Mouse (Mus musculus): ENCODE data around the gene Gm49333. TPM values are rescaled to one million over a fixed set of nuclear protein-coding genes. Genes with fewer than 3 reads are reported as not detected.

The Gm49333 gene
- polyA plus RNA-seq, 1 experiment from 2014 or later, result not detected

- peaks cover 11% of the 10 kb centered on the region for H3K4me1 ChIP-seq (ENCODE audit: control insufficient read depth, insufficient read depth, low read length)
- H3K36me3 ChIP-seq (ENCODE audit: control insufficient read depth, insufficient read depth, low read length), result peaks cover 27% of the 10 kb centered on the region
- no peaks in the 10 kb centered on the region for H3K27me3 ChIP-seq (ENCODE audit: control insufficient read depth, insufficient read depth, low read length)
- ATAC-seq (ENCODE audit: low FRiP score, low TSS enrichment), result peak; percentile 98
- DNase-seq, result peak; percentile 97
- H3K9me3 ChIP-seq (ENCODE audit: control insufficient read depth, low read length), result no peaks in the 10 kb centered on the region
- peak overlapping the region; percentile 98 for H3K4me2 ChIP-seq (ENCODE audit: low read length)
- peak overlapping the region; percentile 93 for H3K4me3 ChIP-seq (replicated peaks; ENCODE audit: low read depth, low read length)
- WGBS, result under 1% methylated on average over 38 of the region's 38 CpGs
- H3K9ac ChIP-seq (replicated peaks; ENCODE audit: low read length), result peak overlapping the region; percentile 94
- H3K27ac ChIP-seq (replicated peaks; ENCODE audit: low read depth, low read length), result peak overlapping the region; percentile 87
These were observed 61.1 kb downstream of the Gm49333 start for GRCm38 (mm10) chr16:20672500-20672902.

- peak overlapping the region; percentile 93 for H3K4me3 ChIP-seq (replicated peaks; ENCODE audit: low read depth, low read length)
- H3K9ac ChIP-seq (replicated peaks; ENCODE audit: low read length), result peak overlapping the region; percentile 94
- ATAC-seq (ENCODE audit: low FRiP score, low TSS enrichment) (peak; percentile 84), DNase-seq (no peak)
- peak overlapping the region; percentile 87 for H3K27ac ChIP-seq (replicated peaks; ENCODE audit: low read depth, low read length)
- under 1% methylated on average over 75 of the region's 78 CpGs for WGBS
- H3K27me3 ChIP-seq (ENCODE audit: control insufficient read depth, insufficient read depth, low read length), result no peaks in the 10 kb centered on the region
- peaks cover 11% of the 10 kb centered on the region for H3K4me1 ChIP-seq (ENCODE audit: control insufficient read depth, insufficient read depth, low read length)
- peak overlapping the region; percentile 98 for H3K4me2 ChIP-seq (ENCODE audit: low read length)
- H3K36me3 ChIP-seq (ENCODE audit: control insufficient read depth, insufficient read depth, low read length), result peaks cover 34% of the 10 kb centered on the region
- H3K9me3 ChIP-seq (ENCODE audit: control insufficient read depth, low read length), result no peaks in the 10 kb centered on the region
These were observed 61.7 kb downstream of the Gm49333 start for GRCm38 (mm10) chr16:20672965-20673705.

GRCm38 (mm10) chr16:20673706-20674303 is 62.4 kb downstream of the Gm49333 start:
- Histone ChIP-seq H3K4me2 (ENCODE audit: low read length) (peak overlapping the region; percentile 98), H3K9ac (replicated peaks; ENCODE audit: low read length) (peak overlapping the region; percentile 94), H3K27ac (replicated peaks; ENCODE audit: low read depth, low read length) (peak overlapping the region; percentile 87; the same call in 1 of the 2 replicates), H3K9me3 (ENCODE audit: control insufficient read depth, low read length) (no peaks in the 10 kb centered on the region), H3K4me3 (replicated peaks; ENCODE audit: low read depth, low read length) (peak overlapping the region; percentile 93), H3K27me3 (ENCODE audit: control insufficient read depth, insufficient read depth, low read length) (no peaks in the 10 kb centered on the region), H3K4me1 (ENCODE audit: control insufficient read depth, insufficient read depth, low read length) (peaks cover 11% of the 10 kb centered on the region), H3K36me3 (ENCODE audit: control insufficient read depth, insufficient read depth, low read length) (peaks cover 40% of the 10 kb centered on the region)
- ATAC-seq (ENCODE audit: low FRiP score, low TSS enrichment) (no peak), DNase-seq (peak; percentile 3)
- 23% methylated on average over 14 of the region's 14 CpGs for WGBS

GRCm38 (mm10) chr16:20675213-20675612 is 63.8 kb downstream of the Gm49333 start:
- no peak for ATAC-seq (ENCODE audit: low FRiP score, low TSS enrichment)
- Histone ChIP-seq H3K27ac (replicated peaks; ENCODE audit: low read depth, low read length) (no peak overlapping the region), H3K4me3 (replicated peaks; ENCODE audit: low read depth, low read length) (no peak overlapping the region), H3K27me3 (ENCODE audit: control insufficient read depth, insufficient read depth, low read length) (no peaks in the 10 kb centered on the region), H3K9ac (replicated peaks; ENCODE audit: low read length) (no peak overlapping the region), H3K36me3 (ENCODE audit: control insufficient read depth, insufficient read depth, low read length) (peaks cover 54% of the 10 kb centered on the region), H3K4me1 (ENCODE audit: control insufficient read depth, insufficient read depth, low read length) (peaks cover 11% of the 10 kb centered on the region), H3K4me2 (ENCODE audit: low read length) (no peak overlapping the region), H3K9me3 (ENCODE audit: control insufficient read depth, low read length) (no peaks in the 10 kb centered on the region)
- 93% methylated on average over 6 of the region's 6 CpGs for WGBS
- DNase-seq, result no peak

GRCm38 (mm10) chr16:20676702-20677101 is 65.3 kb downstream of the Gm49333 start:
- 87% methylated on average over 4 of the region's 4 CpGs for WGBS
- no peaks in the 10 kb centered on the region for H3K9me3 ChIP-seq (ENCODE audit: control insufficient read depth, low read length)
- DNase-seq (peak; percentile 24), ATAC-seq (ENCODE audit: low FRiP score, low TSS enrichment) (no peak)
- H3K36me3 ChIP-seq (ENCODE audit: control insufficient read depth, insufficient read depth, low read length), result peaks cover 69% of the 10 kb centered on the region
- no peak overlapping the region for H3K9ac ChIP-seq (replicated peaks; ENCODE audit: low read length)
- no peak overlapping the region for H3K4me3 ChIP-seq (replicated peaks; ENCODE audit: low read depth, low read length)
- peaks cover 11% of the 10 kb centered on the region for H3K4me1 ChIP-seq (ENCODE audit: control insufficient read depth, insufficient read depth, low read length)
- H3K27ac ChIP-seq (replicated peaks; ENCODE audit: low read depth, low read length), result no peak overlapping the region
- no peak overlapping the region for H3K4me2 ChIP-seq (ENCODE audit: low read length)
- no peaks in the 10 kb centered on the region for H3K27me3 ChIP-seq (ENCODE audit: control insufficient read depth, insufficient read depth, low read length)

- no peak overlapping the region for H3K4me2 ChIP-seq (ENCODE audit: low read length)
- no peak overlapping the region for H3K4me3 ChIP-seq (replicated peaks; ENCODE audit: low read depth, low read length)
- WGBS, result 86% methylated on average over 5 of the region's 5 CpGs
- no peak overlapping the region for H3K9ac ChIP-seq (replicated peaks; ENCODE audit: low read length)
- peaks cover 76% of the 10 kb centered on the region for H3K36me3 ChIP-seq (ENCODE audit: control insufficient read depth, insufficient read depth, low read length)
- no peaks in the 10 kb centered on the region for H3K9me3 ChIP-seq (ENCODE audit: control insufficient read depth, low read length)
- no peaks in the 10 kb centered on the region for H3K27me3 ChIP-seq (ENCODE audit: control insufficient read depth, insufficient read depth, low read length)
- H3K4me1 ChIP-seq (ENCODE audit: control insufficient read depth, insufficient read depth, low read length), result peaks cover 11% of the 10 kb centered on the region
- no peak for DNase-seq
- no peak for ATAC-seq (ENCODE audit: low FRiP score, low TSS enrichment)
- no peak overlapping the region for H3K27ac ChIP-seq (replicated peaks; ENCODE audit: low read depth, low read length)
These were observed 66.0 kb downstream of the Gm49333 start for GRCm38 (mm10) chr16:20677380-20677779.

GRCm38 (mm10) chr16:20677974-20678675 is 66.7 kb downstream of the Gm49333 start:
- peaks cover 11% of the 10 kb centered on the region for H3K4me1 ChIP-seq (ENCODE audit: control insufficient read depth, insufficient read depth, low read length)
- no peaks in the 10 kb centered on the region for H3K27me3 ChIP-seq (ENCODE audit: control insufficient read depth, insufficient read depth, low read length)
- no peak overlapping the region for H3K9ac ChIP-seq (replicated peaks; ENCODE audit: low read length)
- no peak overlapping the region for H3K27ac ChIP-seq (replicated peaks; ENCODE audit: low read depth, low read length)
- no peak overlapping the region for H3K4me3 ChIP-seq (replicated peaks; ENCODE audit: low read depth, low read length)
- peak; percentile 38 for DNase-seq
- no peaks in the 10 kb centered on the region for H3K9me3 ChIP-seq (ENCODE audit: control insufficient read depth, low read length)
- peaks cover 84% of the 10 kb centered on the region for H3K36me3 ChIP-seq (ENCODE audit: control insufficient read depth, insufficient read depth, low read length)
- 89% methylated on average over 10 of the region's 10 CpGs for WGBS
- no peak for ATAC-seq (ENCODE audit: low FRiP score, low TSS enrichment)
- no peak overlapping the region for H3K4me2 ChIP-seq (ENCODE audit: low read length)

GRCm38 (mm10) chr16:20690774-20691173 is 79.4 kb downstream of the Gm49333 start:
- Histone ChIP-seq H3K4me1 (ENCODE audit: control insufficient read depth, insufficient read depth, low read length) (peaks cover 20% of the 10 kb centered on the region), H3K9ac (replicated peaks; ENCODE audit: low read length) (no peak overlapping the region), H3K27me3 (ENCODE audit: control insufficient read depth, insufficient read depth, low read length) (no peaks in the 10 kb centered on the region), H3K4me3 (replicated peaks; ENCODE audit: low read depth, low read length) (no peak overlapping the region), H3K36me3 (ENCODE audit: control insufficient read depth, insufficient read depth, low read length) (peaks cover 63% of the 10 kb centered on the region), H3K4me2 (ENCODE audit: low read length) (no peak overlapping the region), H3K27ac (replicated peaks; ENCODE audit: low read depth, low read length) (no peak overlapping the region), H3K9me3 (ENCODE audit: control insufficient read depth, low read length) (no peaks in the 10 kb centered on the region)
- WGBS, result 92% methylated on average over 3 of the region's 3 CpGs
- DNase-seq, result no peak
- ATAC-seq (ENCODE audit: low FRiP score, low TSS enrichment), result no peak
